Mouse (Mus musculus) bone marrow, adult 2 months (tissue): ENCODE data around the gene Fam78b.

ENCODE experiments used
- CTCF ChIP-seq: fragments of 200-500 bp; IDR thresholded peaks from 2 replicates; pipeline ENCODE4 v1.5.1; 2011; ENCODE audit warnings: low read length, control low read depth; ENCODE audit not compliant: control insufficient read depth, insufficient read depth
- POLR2A ChIP-seq: fragments of 200-500 bp; IDR thresholded peaks from 2 replicates; pipeline ENCODE4 v1.6.1; 2011; ENCODE audit warnings: low read depth, mild to moderate bottlenecking, control low read depth, low read length, borderline replicate concordance; ENCODE audit not compliant: control insufficient read depth

DNA sequence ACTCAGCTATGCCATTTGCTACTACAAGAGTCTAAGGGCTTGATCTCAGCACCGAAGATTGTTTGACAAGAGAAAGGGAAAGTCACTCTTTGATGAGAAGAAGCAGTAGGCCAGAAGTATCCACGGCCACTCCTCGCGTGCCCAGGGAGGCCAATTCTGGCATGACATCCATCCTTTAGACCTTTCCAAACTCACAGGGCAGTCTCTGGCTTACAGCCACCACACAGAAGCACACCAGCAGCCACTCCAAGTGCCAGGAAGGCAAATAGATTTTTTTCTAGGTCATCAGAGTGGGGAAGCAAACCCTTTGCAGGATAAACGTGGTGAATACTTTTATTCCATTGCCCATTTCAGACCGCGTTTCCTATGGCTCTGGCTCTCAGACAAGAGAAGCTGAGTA is 97.5 kb downstream of the Fam78b start:
- no peak for TF ChIP-seq CTCF
- no peak for TF ChIP-seq POLR2A
